Mouse (Mus musculus) gastrocnemius, postnatal 25 days (tissue): Measurements from ENCODE around the gene Arhgef1. TPM values are rescaled to one million over a fixed set of nuclear protein-coding genes. Genes with fewer than 3 reads are reported as not detected.

Source experiments
- DNase-seq: peaks from one replicate; pipeline ENCODE4 v3.0.0; 2022
- long read RNA-seq, 2 experiments: library from polyadenylated mRNA; stranded (forward); transcript quantifications; one replicate each; pipeline ENCODE4 v2.0.0; 2021
- total RNA-seq, 2 experiments: library from RNA; stranded (reverse); gene quantifications; 1 replicate in 1 of 2; 2 replicates in 1 of 2; pipeline ENCODE4 v1.2.3; 2021

Arhgef1 gene
- 10 to 100 TPM; 30.9 to 34.2 TPM for total RNA-seq
- long read RNA-seq, experiment 1, partial matches to known transcripts, result 4 of 15 reads
- long read RNA-seq, experiment 1, other reads (novel, unspliced or antisense), result 6 of 15 reads
- long read RNA-seq, experiment 2, partial matches to known transcripts, result 5 of 22 reads
- long read RNA-seq, experiment 2, other reads (novel, unspliced or antisense), result 10 of 22 reads

- DNase-seq, result peak; percentile 79
Observed at GRCm38 (mm10) chr7:24902630-24903443, at the start of gene Arhgef1. Arhgef1 (plus strand) TSS chr7:24902912.

GRCm38 (mm10) chr7:24853233-24853563 is 49.5 kb upstream of the Arhgef1 start:
- no peak for DNase-seq

GRCm38 (mm10) chr7:24853695-24854094 is 49.0 kb upstream of the Arhgef1 start:
- no peak for DNase-seq

- no peak for DNase-seq
Observed at GRCm38 (mm10) chr7:24856460-24857120, 46.1 kb upstream of the Arhgef1 start.

GRCm38 (mm10) chr7:24859234-24859633 is 43.5 kb upstream of the Arhgef1 start:
- no peak for DNase-seq

GRCm38 (mm10) chr7:24861913-24862312 is 40.8 kb upstream of the Arhgef1 start, which contains the start of gene Gm9844:
Gm9844 (plus strand) TSS chr7:24862213.
- no peak for DNase-seq

GRCm38 (mm10) chr7:24862853-24863252 is 39.9 kb upstream of the Arhgef1 start:
- no peak for DNase-seq

GRCm38 (mm10) chr7:24864156-24864555 is 38.6 kb upstream of the Arhgef1 start:
- no peak for DNase-seq

GRCm38 (mm10) chr7:24869080-24869479 is 33.6 kb upstream of the Arhgef1 start:
- DNase-seq, result no peak

- no peak for DNase-seq
Observed at GRCm38 (mm10) chr7:24869532-24870165, 33.1 kb upstream of the Arhgef1 start, which contains the start of the genes Lypd4 and Dmrtc2. Lypd4 (minus strand) TSS chr7:24869941. Dmrtc2 (plus strand) TSS chr7:24870057.

GRCm38 (mm10) chr7:24877588-24877987 is 25.1 kb upstream of the Arhgef1 start:
- no peak for DNase-seq

- no peak for DNase-seq
Observed at GRCm38 (mm10) chr7:24879620-24880019, 23.1 kb upstream of the Arhgef1 start.

- DNase-seq, result no peak
Observed at GRCm38 (mm10) chr7:24882416-24883199, 20.1 kb upstream of the Arhgef1 start.

GRCm38 (mm10) chr7:24883896-24884692 is 18.6 kb upstream of the Arhgef1 start, which contains the start of gene Rps19:
Rps19 (plus strand) TSS chr7:24884371.
- peak; percentile 99 for DNase-seq

- no peak for DNase-seq
Observed at GRCm38 (mm10) chr7:24884693-24885291, 17.9 kb upstream of the Arhgef1 start.

- no peak for DNase-seq
Observed at GRCm38 (mm10) chr7:24885468-24886307, 17.0 kb upstream of the Arhgef1 start.

- no peak for DNase-seq
Observed at GRCm38 (mm10) chr7:24886308-24886633, 16.4 kb upstream of the Arhgef1 start.

GRCm38 (mm10) chr7:24887096-24887495 is 15.6 kb upstream of the Arhgef1 start:
- no peak for DNase-seq

- no peak for DNase-seq
Observed at GRCm38 (mm10) chr7:24889431-24890220, 13.1 kb upstream of the Arhgef1 start.
